Mouse (Mus musculus) urinary bladder, postnatal 14 days (tissue): Measurements from ENCODE around the gene Zc3h18.

ENCODE experiments used
- DNase-seq: peaks from one replicate; pipeline ENCODE4 v3.0.0; 2021; ENCODE audit warnings: low spot score

The Zc3h18 gene

GRCm38 (mm10) chr8:122464985-122465384, 88.6 kb downstream of the Zc3h18 start:
- no peak for DNase-seq
